Mouse (Mus musculus): ENCODE measurements at regions not wholly inside any gene's neighbourhood (a gene's known extent, or its start where the extent isn't known, plus 50 kb on each side); places are given as distances from the start of the nearest gene placed in this dataset.

GRCm38 (mm10) chr9:87556953-87557394, 174.1 kb downstream of the Tbx18 start:
- H3K79me2 ChIP-seq (ENCODE audit: control insufficient read depth, insufficient read depth, low read length, poor library complexity) = no peaks in the 10 kb centered on the region
- TF ChIP-seq POLR2A (IDR thresholded peaks at IDR 0.05; ENCODE audit: control insufficient read depth in 1 of 2, insufficient read depth in 1 of 2, low read depth in 1 of 2, low read length in 2 of 2, poor library complexity in 1 of 2) (no peak), MYC (IDR thresholded peaks at IDR 0.05; ENCODE audit: low read depth, low read length) (no peak), CTCF (IDR thresholded peaks at IDR 0.05 in 2 of 3, conservative IDR thresholded peaks at IDR 0.05 in 1 of 3; ENCODE audit: control insufficient read depth in 1 of 3, insufficient read depth in 1 of 3, low read depth in 2 of 3, low read length in 3 of 3, poor library complexity in 1 of 3, severe bottlenecking in 1 of 3) (no peak), POLR2AphosphoS5 (IDR thresholded peaks at IDR 0.05; ENCODE audit: borderline replicate concordance, low read depth, low read length) (no peak), ZNF384 (IDR thresholded peaks at IDR 0.05; ENCODE audit: low read depth, low read length) (no peak), KAT2A (conservative IDR thresholded peaks at IDR 0.05; ENCODE audit: low read depth, low read length) (no peak), E2F4 (IDR thresholded peaks at IDR 0.05; ENCODE audit: borderline replicate concordance, low read depth, low read length) (no peak), EP300 (IDR thresholded peaks at IDR 0.05; ENCODE audit: low read depth in 1 of 2, low read length in 2 of 2) (no peak), NELFE (IDR thresholded peaks at IDR 0.05; ENCODE audit: low read depth, low read length) (no peak), RAD21 (IDR thresholded peaks at IDR 0.05; ENCODE audit: low read depth, low read length) (no peak), MXI1 (IDR thresholded peaks at IDR 0.05; ENCODE audit: low read depth, low read length) (no peak), BHLHE40 (IDR thresholded peaks at IDR 0.05; ENCODE audit: borderline replicate concordance, low read depth, low read length) (no peak), MEF2A (IDR thresholded peaks at IDR 0.05; ENCODE audit: extremely low read depth, insufficient replicate concordance, low read depth, low read length, poor library complexity, severe bottlenecking) (no peak), ZMIZ1 (IDR thresholded peaks at IDR 0.05; ENCODE audit: low read depth, low read length) (no peak), CHD1 (IDR thresholded peaks at IDR 0.05; ENCODE audit: low read depth, low read length) (no peak), JUND (IDR thresholded peaks at IDR 0.05; ENCODE audit: low read depth, low read length) (no peak), CHD2 (IDR thresholded peaks at IDR 0.05; ENCODE audit: low read length) (no peak)

GRCm38 (mm10) chr9:87556552-87556951, 174.5 kb downstream of the Tbx18 start:
- Histone ChIP-seq H3K27me3 (ENCODE audit: control insufficient read depth in 1 of 2, insufficient read depth in 2 of 2, low read length in 2 of 2) (no peaks in the 10 kb centered on the region), H3K36me3 (ENCODE audit: control insufficient read depth in 1 of 2, insufficient read depth in 2 of 2, low read length in 2 of 2) (no peaks in the 10 kb centered on the region), H3K4me1 (ENCODE audit: control insufficient read depth in 1 of 2, insufficient read depth in 2 of 2, low read length in 2 of 2) (no peaks in the 10 kb centered on the region), H3K27ac (ENCODE audit: control insufficient read depth, low read depth, low read length) (no peak overlapping the region), H3K9ac (ENCODE audit: control insufficient read depth, low read depth, low read length, poor library complexity, severe bottlenecking) (no peak overlapping the region), H3K4me3 (ENCODE audit: control insufficient read depth in 1 of 2, insufficient read depth in 1 of 2, low read depth in 2 of 2, low read length in 2 of 2) (no peak overlapping the region), H3K9me3 (replicated peaks; ENCODE audit: insufficient read depth, low read length) (no peaks in the 10 kb centered on the region), H3K79me2 (ENCODE audit: control insufficient read depth, insufficient read depth, low read length, poor library complexity) (no peaks in the 10 kb centered on the region)
- TF ChIP-seq NRF1 (IDR thresholded peaks at IDR 0.05; ENCODE audit: insufficient read depth, low read depth, low read length, poor library complexity, severe bottlenecking) (no peak), MYB (IDR thresholded peaks at IDR 0.05; ENCODE audit: low read depth, low read length) (no peak), MAX (IDR thresholded peaks at IDR 0.05; ENCODE audit: low read length) (no peak), RAD21 (IDR thresholded peaks at IDR 0.05; ENCODE audit: low read depth, low read length) (no peak), ZMIZ1 (IDR thresholded peaks at IDR 0.05; ENCODE audit: low read depth, low read length) (no peak), ELF1 (IDR thresholded peaks at IDR 0.05; ENCODE audit: low read depth, low read length) (no peak), TBP (IDR thresholded peaks at IDR 0.05; ENCODE audit: low read depth, low read length) (no peak), MYC (IDR thresholded peaks at IDR 0.05; ENCODE audit: low read depth, low read length) (no peak), POLR2AphosphoS5 (IDR thresholded peaks at IDR 0.05; ENCODE audit: borderline replicate concordance, low read depth, low read length) (no peak), GATA1 (IDR thresholded peaks at IDR 0.05; ENCODE audit: low read depth, low read length) (no peak), GABPA (IDR thresholded peaks at IDR 0.05; ENCODE audit: low read depth, low read length) (no peak), KAT2A (conservative IDR thresholded peaks at IDR 0.05; ENCODE audit: low read depth, low read length) (no peak), USF2 (IDR thresholded peaks at IDR 0.05; ENCODE audit: borderline replicate concordance in 1 of 2, insufficient read depth in 1 of 2, low read depth in 1 of 2, low read length in 2 of 2) (no peak), NELFE (IDR thresholded peaks at IDR 0.05; ENCODE audit: low read depth, low read length) (no peak), POLR2A (IDR thresholded peaks at IDR 0.05; ENCODE audit: control insufficient read depth in 1 of 2, insufficient read depth in 1 of 2, low read depth in 1 of 2, low read length in 2 of 2, poor library complexity in 1 of 2) (no peak), ZKSCAN1 (IDR thresholded peaks at IDR 0.05; ENCODE audit: low read depth, low read length) (no peak)
- no peak for DNase-seq (ENCODE audit: low read depth, low spot score)

More at GRCm38 (mm10) chr9:87556953-87557394, 174.1 kb downstream of the Tbx18 start:
- no peaks in the 10 kb centered on the region for H3K36me3 ChIP-seq (ENCODE audit: control insufficient read depth in 1 of 2, insufficient read depth in 2 of 2, low read length in 2 of 2)
- H3K9me3 ChIP-seq (replicated peaks; ENCODE audit: insufficient read depth, low read length) = no peaks in the 10 kb centered on the region
- no peak overlapping the region for H3K27ac ChIP-seq (ENCODE audit: control insufficient read depth, low read depth, low read length)
- no peak overlapping the region for H3K4me3 ChIP-seq (ENCODE audit: control insufficient read depth in 1 of 2, insufficient read depth in 1 of 2, low read depth in 2 of 2, low read length in 2 of 2)
- no peak overlapping the region for H3K9ac ChIP-seq (ENCODE audit: control insufficient read depth, low read depth, low read length, poor library complexity, severe bottlenecking)
- no peaks in the 10 kb centered on the region for H3K4me1 ChIP-seq (ENCODE audit: control insufficient read depth in 1 of 2, insufficient read depth in 2 of 2, low read length in 2 of 2)
- H3K27me3 ChIP-seq (ENCODE audit: control insufficient read depth in 1 of 2, insufficient read depth in 2 of 2, low read length in 2 of 2) = no peaks in the 10 kb centered on the region
- no peak for DNase-seq (ENCODE audit: low read depth, low spot score)
